Mouse (Mus musculus) hindbrain, embryonic 10.5 days (tissue): Measurements from ENCODE around the gene Stim1. TPM values are rescaled to one million over a fixed set of nuclear protein-coding genes. Genes with fewer than 3 reads are reported as not detected.

ENCODE experiments used
- polyA plus RNA-seq: library from polyadenylated mRNA; unstranded; fragments of >200 nt; fragmentation: Nextera tagmentation; extraction: Ambion mirVana; gene quantifications from 2 replicates; pipeline ENCODE4 v1.2.1, GENCODE M21; 2016

The Stim1 gene
- polyA plus RNA-seq, 1 experiment from 2014 or later = 8.9 TPM

Other genes with a start within 250 kb of the Stim1 start
- gene Il18bp, start 249.1 kb upstream of the Stim1 start, polyA plus RNA-seq = 2.4 and 3.8 TPM in 2 replicates
- 30.3 and 32.3 TPM in 2 replicates for gene Rnf121, start 202.3 kb upstream of the Stim1 start, polyA plus RNA-seq
- 37.4 and 42.3 TPM in 2 replicates for gene Xndc1, start 202.3 kb upstream of the Stim1 start, polyA plus RNA-seq
- 2.0 and 2.2 TPM in 2 replicates for gene Xntrpc, start 202.1 kb upstream of the Stim1 start, polyA plus RNA-seq
- gene Trpc2, start 184.7 kb upstream of the Stim1 start, polyA plus RNA-seq = not detected in 2 replicates
- gene Art1, start 166.1 kb upstream of the Stim1 start, polyA plus RNA-seq = 0.78 and 1.7 TPM in 2 replicates
- gene Art5, start 158.3 kb upstream of the Stim1 start, polyA plus RNA-seq = 2.7 and 5.7 TPM in 2 replicates
- not detected in 2 replicates for gene Chrna10, start 151.0 kb upstream of the Stim1 start, polyA plus RNA-seq
- 36.9 and 42.6 TPM in 2 replicates for gene Nup98, start 57.6 kb upstream of the Stim1 start, polyA plus RNA-seq
- gene Pgap2, start 57.6 kb upstream of the Stim1 start, polyA plus RNA-seq = 44.2 and 51.6 TPM in 2 replicates
- 34.3 and 41.3 TPM in 2 replicates for gene Rhog, start 11.8 kb upstream of the Stim1 start, polyA plus RNA-seq
- gene Rrm1, start 173.9 kb downstream of the Stim1 start, polyA plus RNA-seq = 213 and 259 TPM in 2 replicates
- 0.40 and 0.67 TPM in 2 replicates for gene Olfr543, start 213.9 kb downstream of the Stim1 start, polyA plus RNA-seq
- gene Olfr544, start 220.5 kb downstream of the Stim1 start, polyA plus RNA-seq = 0.06 and 0.10 TPM in 2 replicates
- 0.11 and 0.29 TPM in 2 replicates for gene Olfr545, start 231.8 kb downstream of the Stim1 start, polyA plus RNA-seq